Mouse (Mus musculus): ENCODE results near the gene Tmsb15l. TPM values are rescaled to one million over a fixed set of nuclear protein-coding genes. Genes with fewer than 3 reads are reported as not detected.

Gene Tmsb15l
- total RNA-seq, 2 experiments from 2014 or later, result 0.48 to 0.49 TPM

Other genes with a start within 250 kb of the Tmsb15l start
- 100 to 1,000 TPM in 1 of 2 experiments, 10 to 100 TPM in 1; 98.8 to 113 TPM for gene Morf4l2, start 233.2 kb downstream of the Tmsb15l start, total RNA-seq (2021)
- not detected for gene Glra4, start 196.7 kb downstream of the Tmsb15l start, total RNA-seq (2021)
- 1 to 10 TPM; 3.4 to 4.4 TPM for gene Plp1, start 154.2 kb downstream of the Tmsb15l start, total RNA-seq (2021)
- gene Rab9b, start 108.1 kb downstream of the Tmsb15l start, total RNA-seq (2021), result under 1 TPM in 1 of 2 experiments, not detected in 1; 0.15 TPM
- gene H2bfm, start 49.5 kb downstream of the Tmsb15l start, total RNA-seq (2021), result not detected
- gene Tmsb15b2, start 1.4 kb downstream of the Tmsb15l start, total RNA-seq (2021), result 1 to 10 TPM; 1.6 to 3.2 TPM
- gene Tmsb15b1, start within 50 bp of the Tmsb15l start, total RNA-seq (2021), result under 1 TPM in 1 of 2 experiments, not detected in 1; 0.93 TPM
- gene Zcchc18, start 16.3 kb upstream of the Tmsb15l start, total RNA-seq (2021), result under 1 TPM in 1 of 2 experiments, not detected in 1; 0.10 TPM
- 1 to 10 TPM; 4.2 to 5.0 TPM for gene Slc25a53, start 61.4 kb upstream of the Tmsb15l start, total RNA-seq (2021)
- 1 to 10 TPM; 4.4 to 4.9 TPM for gene Fam199x, start 72.7 kb upstream of the Tmsb15l start, total RNA-seq (2021)
- gene Esx1, start 145.2 kb upstream of the Tmsb15l start, total RNA-seq (2021), result not detected

All from heart, postnatal 14 days (tissue).